Mouse (Mus musculus) erythroblast, embryonic 14.5 days (primary cell): ENCODE data around the gene Zbtb4.

Experiments used
- GATA1 ChIP-seq: IDR thresholded peaks from 2 replicates; pipeline ENCODE4 v1.6.1; 2012; ENCODE audit warnings: low read length, inconsistent platforms, mixed read lengths
- TAL1 ChIP-seq: IDR thresholded peaks from 3 replicates; pipeline ENCODE4 v1.6.1; 2012; ENCODE audit warnings: low read length, inconsistent platforms, mixed read lengths

GRCm38 (mm10) chr11:69761868-69762267 lies 3.8 kb upstream of the Zbtb4 start, which contains the start of gene Slc35g3:
- TF ChIP-seq GATA1 (no peak), TAL1 (no peak)
